Mouse (Mus musculus): ENCODE results near the gene Sh3bp1. TPM values are rescaled to one million over a fixed set of nuclear protein-coding genes. Genes with fewer than 3 reads are reported as not detected.

Sh3bp1 gene
- polyA plus RNA-seq, 1 experiment from 2014 or later = 3.7 TPM

- under 1% methylated on average over 9 of the region's 9 CpGs for WGBS
Observed at GRCm38 (mm10) chr15:78942663-78943062, 43.1 kb downstream of the Sh3bp1 start.

GRCm38 (mm10) chr15:78946232-78946631 is 46.7 kb downstream of the Sh3bp1 start:
- Histone ChIP-seq H3K4me3 (replicated peaks; ENCODE audit: low read length) (no peak overlapping the region), H3K9ac (no peak overlapping the region), H3K4me2 (replicated peaks) (no peak overlapping the region), H3K27me3 (ENCODE audit: control insufficient read depth, insufficient read depth, low read length) (no peaks in the 10 kb centered on the region), H3K36me3 (replicated peaks; ENCODE audit: control insufficient read depth, insufficient read depth) (peaks cover 11% of the 10 kb centered on the region), H3K4me1 (replicated peaks; ENCODE audit: control insufficient read depth, insufficient read depth, low read length) (peaks cover 22% of the 10 kb centered on the region; the same call in 1 of the 2 replicates), H3K9me3 (ENCODE audit: control insufficient read depth, low read length) (no peaks in the 10 kb centered on the region), H3K27ac (no peak overlapping the region)
- ATAC-seq (ENCODE audit: low FRiP score) = no peak
- no peak for DNase-seq (ENCODE audit: low spot score)
- WGBS = 72% methylated on average over 7 of the region's 7 CpGs

More at GRCm38 (mm10) chr15:78942663-78943062, 43.1 kb downstream of the Sh3bp1 start:
- Histone ChIP-seq H3K36me3 (replicated peaks; ENCODE audit: control insufficient read depth, insufficient read depth) (peaks cover 39% of the 10 kb centered on the region), H3K4me3 (replicated peaks; ENCODE audit: low read length) (peak overlapping the region; percentile 14; the same call in 1 of the 2 replicates), H3K9me3 (ENCODE audit: control insufficient read depth, low read length) (no peaks in the 10 kb centered on the region), H3K4me2 (replicated peaks) (peak overlapping the region; percentile 48), H3K27ac (no peak overlapping the region), H3K4me1 (replicated peaks; ENCODE audit: control insufficient read depth, insufficient read depth, low read length) (0 out of 2 replicates have a peak, but pooled peaks cover 4% of the 10 kb centered on the region), H3K27me3 (ENCODE audit: control insufficient read depth, insufficient read depth, low read length) (no peaks in the 10 kb centered on the region), H3K9ac (peak overlapping the region; percentile 48)
- ATAC-seq (ENCODE audit: low FRiP score) = peak; percentile 47
- DNase-seq (ENCODE audit: low spot score) = peak; percentile 83

- Histone ChIP-seq H3K4me3 (replicated peaks; ENCODE audit: low read length) (peak within 1 kb of the TSS; percentile 69), H3K36me3 (replicated peaks; ENCODE audit: control insufficient read depth, insufficient read depth) (peaks cover 18% of the 10 kb centered on the region), H3K4me2 (replicated peaks) (peak within 1 kb of the TSS; percentile 66), H3K27ac (peak within 1 kb of the TSS; percentile 69), H3K27me3 (ENCODE audit: control insufficient read depth, insufficient read depth, low read length) (no peaks in the 10 kb centered on the region), H3K9ac (peak within 1 kb of the TSS; percentile 82), H3K4me1 (replicated peaks; ENCODE audit: control insufficient read depth, insufficient read depth, low read length) (peaks cover 22% of the 10 kb centered on the region; the same call in 1 of the 2 replicates), H3K9me3 (ENCODE audit: control insufficient read depth, low read length) (no peaks in the 10 kb centered on the region)
- ATAC-seq (ENCODE audit: low FRiP score) (peak; percentile 96), DNase-seq (ENCODE audit: low spot score) (peak; percentile 90)
- WGBS = under 1% methylated on average over 24 of the region's 24 CpGs
Observed at GRCm38 (mm10) chr15:78947657-78948056, 48.1 kb downstream of the Sh3bp1 start, which contains the start of gene Triobp. Triobp (plus strand) TSS chr15:78947724.

- no peak for DNase-seq (ENCODE audit: low spot score)
- H3K4me3 ChIP-seq (replicated peaks; ENCODE audit: low read length) = peak overlapping the region; percentile 69
- H3K4me1 ChIP-seq (replicated peaks; ENCODE audit: control insufficient read depth, insufficient read depth, low read length) = peaks cover 22% of the 10 kb centered on the region; the same call in 1 of the 2 replicates
- H3K4me2 ChIP-seq (replicated peaks) = peak overlapping the region; percentile 66
- 2% methylated on average over 11 of the region's 11 CpGs for WGBS
- H3K9ac ChIP-seq = peak overlapping the region; percentile 82
- H3K27me3 ChIP-seq (ENCODE audit: control insufficient read depth, insufficient read depth, low read length) = no peaks in the 10 kb centered on the region
- peaks cover 18% of the 10 kb centered on the region for H3K36me3 ChIP-seq (replicated peaks; ENCODE audit: control insufficient read depth, insufficient read depth)
- no peaks in the 10 kb centered on the region for H3K9me3 ChIP-seq (ENCODE audit: control insufficient read depth, low read length)
- no peak; the same call in 1 of the 2 replicates for ATAC-seq (ENCODE audit: low FRiP score)
- H3K27ac ChIP-seq = peak overlapping the region; percentile 69
Observed at GRCm38 (mm10) chr15:78948152-78948725, 48.7 kb downstream of the Sh3bp1 start.

DNA sequence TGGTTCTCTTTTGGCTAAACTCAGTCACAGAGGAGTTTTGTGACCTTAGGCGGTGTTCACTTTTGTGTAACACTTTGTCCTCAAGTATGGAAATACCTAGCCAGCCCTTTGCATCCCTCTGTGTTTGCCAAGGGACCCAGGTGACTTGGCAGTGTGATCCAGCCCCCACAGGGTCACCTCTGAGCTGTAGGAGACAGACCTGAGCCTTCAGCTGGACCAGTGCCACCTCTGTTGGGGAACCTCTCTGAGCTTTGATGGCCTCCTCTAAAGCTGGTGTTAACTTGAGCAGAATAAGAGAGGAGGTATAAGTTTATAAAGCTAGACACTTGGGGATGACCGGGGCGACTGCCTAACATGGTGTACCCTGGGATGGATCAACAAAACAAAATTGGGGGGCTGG is 49.3 kb downstream of the Sh3bp1 start:
- WGBS = 95% methylated on average over 3 of the region's 3 CpGs
- peaks cover 21% of the 10 kb centered on the region for H3K36me3 ChIP-seq (replicated peaks; ENCODE audit: control insufficient read depth, insufficient read depth)
- H3K9me3 ChIP-seq (ENCODE audit: control insufficient read depth, low read length) = no peaks in the 10 kb centered on the region
- H3K27me3 ChIP-seq (ENCODE audit: control insufficient read depth, insufficient read depth, low read length) = no peaks in the 10 kb centered on the region
- H3K4me2 ChIP-seq (replicated peaks) = peak overlapping the region; percentile 66
- H3K4me3 ChIP-seq (replicated peaks; ENCODE audit: low read length) = peak overlapping the region; percentile 69
- H3K4me1 ChIP-seq (replicated peaks; ENCODE audit: control insufficient read depth, insufficient read depth, low read length) = peaks cover 22% of the 10 kb centered on the region; the same call in 1 of the 2 replicates
- DNase-seq (ENCODE audit: low spot score) (no peak), ATAC-seq (ENCODE audit: low FRiP score) (no peak)
- no peak overlapping the region for H3K27ac ChIP-seq
- no peak overlapping the region for H3K9ac ChIP-seq

- Histone ChIP-seq H3K4me1 (replicated peaks; ENCODE audit: control insufficient read depth, insufficient read depth, low read length) (0 out of 2 replicates have a peak, but pooled peaks cover 2% of the 10 kb centered on the region), H3K4me2 (replicated peaks) (no peak overlapping the region), H3K36me3 (replicated peaks; ENCODE audit: control insufficient read depth, insufficient read depth) (peaks cover 58% of the 10 kb centered on the region), H3K9me3 (ENCODE audit: control insufficient read depth, low read length) (no peaks in the 10 kb centered on the region), H3K4me3 (replicated peaks; ENCODE audit: low read length) (no peak overlapping the region), H3K27ac (no peak overlapping the region), H3K27me3 (ENCODE audit: control insufficient read depth, insufficient read depth, low read length) (no peaks in the 10 kb centered on the region), H3K9ac (no peak overlapping the region)
- 82% methylated on average over 3 of the region's 3 CpGs for WGBS
- ATAC-seq (ENCODE audit: low FRiP score) = no peak
- no peak for DNase-seq (ENCODE audit: low spot score)
Observed at GRCm38 (mm10) chr15:78955663-78956062, 56.1 kb downstream of the Sh3bp1 start.

DNA sequence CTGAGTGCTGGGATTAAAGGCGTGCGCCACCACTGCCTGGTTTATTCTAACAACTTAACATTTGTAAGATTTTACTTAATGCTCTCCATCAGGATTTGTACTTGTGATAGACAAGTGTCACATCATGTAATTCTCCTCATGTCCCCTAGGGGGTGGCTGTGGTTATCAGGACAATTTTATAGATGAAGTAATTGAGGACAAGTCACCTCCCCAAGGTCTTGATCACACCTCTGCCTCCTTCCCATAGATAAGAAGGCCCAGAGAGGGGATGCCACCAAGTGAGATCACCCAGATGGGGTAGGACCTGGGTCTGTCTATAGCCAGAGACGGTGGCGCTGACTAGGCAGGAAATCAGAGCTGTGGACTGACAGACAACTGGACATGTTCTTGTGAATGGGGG is 56.8 kb downstream of the Sh3bp1 start:
- H3K9me3 ChIP-seq (ENCODE audit: control insufficient read depth, low read length) = no peaks in the 10 kb centered on the region
- H3K36me3 ChIP-seq (replicated peaks; ENCODE audit: control insufficient read depth, insufficient read depth) = peaks cover 59% of the 10 kb centered on the region
- H3K27me3 ChIP-seq (ENCODE audit: control insufficient read depth, insufficient read depth, low read length) = no peaks in the 10 kb centered on the region
- 94% methylated on average over 4 of the region's 4 CpGs for WGBS
- H3K4me3 ChIP-seq (replicated peaks; ENCODE audit: low read length) = no peak overlapping the region
- H3K27ac ChIP-seq = no peak overlapping the region
- H3K4me2 ChIP-seq (replicated peaks) = no peak overlapping the region
- DNase-seq (ENCODE audit: low spot score) (no peak), ATAC-seq (ENCODE audit: low FRiP score) (no peak)
- no peaks in the 10 kb centered on the region for H3K4me1 ChIP-seq (replicated peaks; ENCODE audit: control insufficient read depth, insufficient read depth, low read length)
- no peak overlapping the region for H3K9ac ChIP-seq

DNA sequence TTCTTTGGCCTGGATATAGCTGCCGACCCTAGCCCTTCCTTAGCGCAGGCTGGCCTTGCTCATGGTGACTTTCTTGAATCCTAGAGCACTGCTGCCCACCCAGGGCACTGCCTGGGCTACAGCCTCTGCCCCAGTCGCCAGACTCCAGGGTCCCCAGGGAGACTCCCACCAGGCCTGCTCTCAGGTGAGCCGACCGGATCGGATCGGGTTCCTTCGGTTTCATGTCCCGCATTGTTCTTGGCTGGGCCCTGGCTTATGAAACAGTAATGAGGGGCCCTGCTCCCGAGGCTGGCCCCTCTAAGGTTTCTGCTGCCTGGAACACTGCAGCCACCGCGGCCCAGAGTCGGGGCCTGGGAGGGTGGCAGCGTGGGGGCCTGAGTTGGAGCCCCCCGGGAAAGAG is 57.5 kb downstream of the Sh3bp1 start:
- no peak overlapping the region for H3K9ac ChIP-seq
- no peak for ATAC-seq (ENCODE audit: low FRiP score)
- DNase-seq (ENCODE audit: low spot score) = no peak
- H3K4me2 ChIP-seq (replicated peaks) = no peak overlapping the region
- H3K4me1 ChIP-seq (replicated peaks; ENCODE audit: control insufficient read depth, insufficient read depth, low read length) = no peaks in the 10 kb centered on the region
- H3K27ac ChIP-seq = no peak overlapping the region
- H3K27me3 ChIP-seq (ENCODE audit: control insufficient read depth, insufficient read depth, low read length) = no peaks in the 10 kb centered on the region
- H3K9me3 ChIP-seq (ENCODE audit: control insufficient read depth, low read length) = no peaks in the 10 kb centered on the region
- no peak overlapping the region for H3K4me3 ChIP-seq (replicated peaks; ENCODE audit: low read length)
- WGBS = 84% methylated on average over 15 of the region's 15 CpGs
- peaks cover 59% of the 10 kb centered on the region for H3K36me3 ChIP-seq (replicated peaks; ENCODE audit: control insufficient read depth, insufficient read depth)

DNA sequence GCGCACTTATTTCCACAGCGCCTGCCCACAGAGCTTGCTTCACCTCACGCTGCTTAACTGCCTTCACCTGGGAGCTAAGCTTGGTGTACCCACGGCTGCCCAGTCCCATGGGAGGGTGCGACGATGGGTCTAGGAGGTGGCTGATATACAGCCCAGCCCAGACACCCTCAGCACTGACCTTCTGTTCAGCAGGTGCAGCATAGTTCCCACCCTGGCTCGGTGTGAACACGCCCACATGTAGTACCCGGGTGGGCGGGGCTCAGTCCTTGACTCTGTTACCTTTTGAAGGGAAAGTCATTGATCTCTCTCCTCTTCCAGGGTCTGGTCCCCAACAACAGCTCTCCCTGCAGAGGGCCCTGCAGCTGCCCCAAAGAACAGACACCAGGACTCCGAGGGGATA is 60.0 kb downstream of the Sh3bp1 start:
- Histone ChIP-seq H3K9ac (no peak overlapping the region), H3K4me3 (replicated peaks; ENCODE audit: low read length) (no peak overlapping the region), H3K9me3 (ENCODE audit: control insufficient read depth, low read length) (no peaks in the 10 kb centered on the region), H3K27ac (no peak overlapping the region), H3K4me1 (replicated peaks; ENCODE audit: control insufficient read depth, insufficient read depth, low read length) (no peaks in the 10 kb centered on the region), H3K27me3 (ENCODE audit: control insufficient read depth, insufficient read depth, low read length) (no peaks in the 10 kb centered on the region), H3K36me3 (replicated peaks; ENCODE audit: control insufficient read depth, insufficient read depth) (peaks cover 57% of the 10 kb centered on the region), H3K4me2 (replicated peaks) (no peak overlapping the region)
- DNase-seq (ENCODE audit: low spot score) (no peak), ATAC-seq (ENCODE audit: low FRiP score) (no peak)
- WGBS = 92% methylated on average over 11 of the region's 11 CpGs
